Mouse (Mus musculus): ENCODE data around the gene Rps27. TPM values are rescaled to one million over a fixed set of nuclear protein-coding genes. Genes with fewer than 3 reads are reported as not detected.

The Rps27 gene
- 1,493 TPM for polyA plus RNA-seq (2017; shearing (Covaris generic))

DNA sequence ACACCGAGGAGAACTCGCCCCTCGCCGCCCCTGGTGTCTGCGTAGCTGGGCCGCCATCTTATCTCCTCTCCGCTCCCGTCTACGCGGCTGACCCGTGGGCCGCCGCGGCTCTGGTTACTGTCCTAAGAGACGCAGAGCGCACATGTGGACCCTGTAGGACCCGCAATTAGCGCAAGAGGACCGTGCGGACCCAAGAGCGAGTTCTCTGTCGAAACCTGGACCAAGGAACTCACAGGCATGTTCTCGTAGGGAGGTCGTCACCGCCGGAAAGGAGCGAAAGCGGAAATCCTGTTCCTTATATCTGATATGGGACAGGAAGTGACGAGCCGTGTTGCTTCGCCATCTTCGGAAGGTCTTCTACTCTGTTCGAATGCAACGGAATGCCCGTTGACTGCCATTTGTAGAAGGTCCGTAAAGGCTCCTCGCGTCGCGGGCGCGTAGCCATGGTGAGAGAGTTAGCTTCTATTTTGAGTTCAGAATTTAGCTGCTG is at the start of gene Rps27, which contains the start of gene Rab13:
TSS of gene Rps27 (minus strand) at position 275 of the 490 bp plus-strand sequence.
TSS of gene Rab13 (plus strand) at position 319 of the 490 bp plus-strand sequence.

DNA sequence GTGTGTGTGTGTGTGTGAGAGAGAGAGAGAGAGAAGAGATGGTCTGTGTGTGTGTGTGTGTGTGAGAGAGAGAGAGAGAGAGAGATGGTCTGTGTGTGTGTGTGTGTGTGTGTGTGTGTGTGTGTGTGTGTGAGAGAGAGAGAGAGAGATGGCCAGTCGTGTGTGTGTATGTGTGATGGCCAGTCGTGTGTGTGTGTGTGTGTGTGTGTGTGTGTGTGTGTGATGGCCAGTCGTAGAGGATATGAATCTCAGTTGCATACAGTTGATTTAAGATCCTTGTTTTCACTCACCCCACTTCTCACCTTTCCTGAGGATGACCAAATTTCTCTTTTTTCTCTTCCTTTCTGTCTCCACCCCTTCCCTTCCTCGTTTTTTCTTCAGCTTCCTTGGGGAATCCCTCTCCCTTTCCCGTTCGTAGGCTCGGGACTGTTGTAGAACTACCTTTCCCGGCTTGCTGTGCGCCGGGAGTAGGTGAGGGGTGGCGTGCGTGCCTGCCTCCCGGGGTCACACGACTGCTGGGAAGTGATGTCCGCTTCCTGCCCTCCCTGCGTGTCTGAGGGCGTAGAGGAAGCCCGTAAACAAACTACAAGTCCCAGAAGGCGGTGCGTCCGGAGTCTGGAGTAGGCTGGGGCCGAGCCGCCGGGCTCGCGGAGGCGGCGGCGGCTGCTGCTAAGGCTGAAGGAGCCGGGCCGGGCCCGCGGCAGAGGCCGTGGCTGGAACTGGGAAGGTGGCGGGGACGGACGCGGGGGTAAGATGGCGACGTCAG is 40.4 kb upstream of the Rps27 start, which contains the start of gene Crtc2:
TSS of gene Crtc2 (plus strand) at position 511 of the 766 bp plus-strand sequence.

DNA sequence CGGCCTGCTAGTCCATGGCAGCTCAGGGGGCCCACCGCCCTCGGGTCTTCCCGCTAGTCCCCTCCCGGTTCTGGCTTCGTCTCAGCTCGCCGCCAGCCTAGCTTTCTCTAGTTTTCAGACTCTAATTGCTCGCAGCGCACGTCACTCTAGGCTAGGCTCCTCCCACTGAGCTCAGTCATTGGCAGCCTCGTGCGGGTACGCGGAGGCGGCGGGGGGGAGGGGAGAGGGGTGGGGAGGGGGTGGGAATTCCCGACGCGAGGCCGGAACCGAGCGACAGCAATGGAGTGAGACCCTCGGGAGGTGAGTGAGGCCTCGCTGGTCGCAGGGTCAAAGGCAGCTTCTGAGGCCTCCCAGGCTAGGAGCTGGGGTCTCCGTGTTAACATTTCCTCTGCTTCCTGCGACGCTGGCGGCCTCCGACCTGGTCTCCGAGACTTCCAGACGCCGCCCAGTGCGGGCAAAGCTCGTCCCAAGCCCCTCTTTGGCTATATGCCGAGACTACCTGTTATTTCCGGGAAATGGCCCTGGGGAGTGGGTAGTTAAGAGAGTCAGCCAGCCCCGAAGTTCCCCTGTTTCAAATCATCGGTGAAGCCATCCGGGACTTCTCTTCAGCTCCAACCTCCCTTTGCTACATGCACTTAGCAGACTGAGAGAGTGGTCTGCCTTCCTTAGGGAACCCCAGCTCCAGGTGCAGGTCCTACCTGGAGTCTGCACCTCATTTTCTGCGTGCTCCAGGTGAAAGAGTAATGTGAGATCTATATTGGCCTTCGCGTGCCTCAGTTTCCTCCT is 34.7 kb upstream of the Rps27 start, which contains the start of gene Slc39a1:
TSS of gene Slc39a1 (plus strand) at position 213 of the 786 bp plus-strand sequence.

DNA sequence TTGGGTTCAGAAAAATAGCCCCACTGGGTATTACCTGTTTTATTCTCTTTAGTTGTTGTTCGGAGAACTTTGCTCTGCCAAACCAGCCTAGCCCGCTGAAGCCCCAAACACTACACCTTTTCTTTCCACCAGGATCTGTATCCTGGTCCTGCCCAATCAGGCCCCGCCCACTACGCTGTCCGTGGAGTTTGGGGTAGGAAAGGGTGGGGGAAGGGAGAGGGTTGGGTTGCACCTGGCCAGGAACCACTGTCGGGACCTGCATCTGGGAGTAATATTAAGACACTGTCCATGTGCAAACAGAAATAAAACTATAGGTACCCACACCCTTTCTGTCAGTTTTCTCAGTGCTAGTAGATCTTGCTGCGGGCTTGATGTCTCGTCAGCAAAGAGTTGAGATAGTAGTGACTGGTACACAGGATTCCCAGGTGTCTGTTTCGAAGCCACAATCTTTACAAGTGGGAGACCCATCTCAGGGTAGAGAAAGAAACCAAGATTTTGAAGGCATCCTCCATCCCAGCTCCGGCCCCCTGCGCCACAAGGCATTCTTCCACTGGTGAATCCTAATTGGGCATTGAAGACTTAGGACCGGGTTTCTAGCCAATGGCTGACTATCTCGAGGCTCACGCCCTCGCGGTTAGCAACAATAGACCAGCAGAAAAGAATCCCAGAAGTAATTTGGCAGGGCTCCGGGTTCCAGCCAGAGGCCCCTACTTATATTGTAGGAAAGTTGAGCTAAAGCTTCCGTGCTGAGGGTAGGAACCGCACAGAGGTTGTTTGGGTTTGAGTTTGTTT is 29.7 kb upstream of the Rps27 start, which contains the start of gene Creb3l4:
TSS of gene Creb3l4 (minus strand) at position 529 of the 792 bp plus-strand sequence.

DNA sequence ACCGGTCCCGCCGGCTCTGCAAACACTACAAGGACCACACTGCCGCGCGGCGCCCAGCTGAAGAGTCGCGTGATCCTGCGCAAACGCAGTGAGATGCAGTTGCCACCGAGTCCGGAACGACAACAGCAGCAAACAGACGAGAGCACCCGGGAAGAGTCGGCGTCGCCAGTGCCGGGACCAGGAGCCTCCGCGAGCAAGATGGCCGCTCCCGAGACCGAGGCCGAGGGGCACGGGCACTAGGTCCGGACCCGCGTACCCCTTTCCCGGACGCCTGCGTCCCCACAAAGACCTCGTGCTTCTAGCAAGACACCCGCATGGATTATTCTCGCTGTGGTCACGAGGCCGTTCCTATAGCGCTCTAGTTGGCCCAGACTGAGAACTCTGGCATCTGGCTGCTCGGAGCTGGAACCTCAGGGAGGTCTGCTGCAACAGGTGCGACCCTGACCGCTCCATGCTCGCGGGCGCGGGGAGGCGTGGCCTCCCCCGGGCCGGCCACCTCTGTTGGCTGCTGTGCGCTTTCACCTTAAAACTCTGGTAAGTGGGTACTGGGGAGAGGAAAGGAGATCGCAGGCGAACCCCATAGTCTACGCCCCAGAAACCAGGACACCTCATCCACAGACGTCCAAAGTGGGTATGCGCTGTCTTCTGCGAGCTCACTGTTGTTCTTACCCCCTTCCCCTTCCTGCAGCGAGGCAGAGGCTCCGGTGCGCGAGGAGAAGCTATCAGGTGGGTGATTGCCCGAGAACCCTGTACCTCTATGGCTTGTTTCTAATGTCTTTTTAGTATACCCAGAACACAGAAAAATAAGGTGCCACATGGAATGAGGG is 18.3 kb upstream of the Rps27 start, which contains the start of gene Jtb:
TSS of gene Jtb (plus strand) at position 91 of the 827 bp plus-strand sequence.

Other genes with a start within 250 kb of the Rps27 start
- 95.3 TPM for gene Hax1, start 214.9 kb downstream of the Rps27 start, polyA plus RNA-seq (2017; shearing (Covaris generic))
- gene 4933434E20Rik, start 162.0 kb downstream of the Rps27 start, polyA plus RNA-seq (2017; shearing (Covaris generic)), result 143 TPM
- gene Ubap2l, start 161.0 kb downstream of the Rps27 start, polyA plus RNA-seq (2017; shearing (Covaris generic)), result 194 TPM
- 970 TPM for gene Tpm3, start 141.0 kb downstream of the Rps27 start, polyA plus RNA-seq (2017; shearing (Covaris generic))
- 0.53 TPM for gene Nup210l, start 109.5 kb downstream of the Rps27 start, polyA plus RNA-seq (2017; shearing (Covaris generic))
- gene Rab13, start within 50 bp of the Rps27 start, polyA plus RNA-seq (2017; shearing (Covaris generic)), result 0.24 TPM
- gene Jtb, start 17.9 kb upstream of the Rps27 start, polyA plus RNA-seq (2017; shearing (Covaris generic)), result 162 TPM
- not detected for gene Creb3l4, start 29.9 kb upstream of the Rps27 start, polyA plus RNA-seq (2017; shearing (Covaris generic))
- gene Slc39a1, start 34.5 kb upstream of the Rps27 start, polyA plus RNA-seq (2017; shearing (Covaris generic)), result 2.1 TPM
- gene Crtc2, start 40.5 kb upstream of the Rps27 start, polyA plus RNA-seq (2017; shearing (Covaris generic)), result 107 TPM
- gene Dennd4b, start 51.5 kb upstream of the Rps27 start, polyA plus RNA-seq (2017; shearing (Covaris generic)), result 53.6 TPM
- gene Gatad2b, start 79.5 kb upstream of the Rps27 start, polyA plus RNA-seq (2017; shearing (Covaris generic)), result 12.1 TPM
- gene Slc27a3, start 176.3 kb upstream of the Rps27 start, polyA plus RNA-seq (2017; shearing (Covaris generic)), result 0.49 TPM
- gene Ints3, start 220.0 kb upstream of the Rps27 start, polyA plus RNA-seq (2017; shearing (Covaris generic)), result 34.7 TPM